Mouse (Mus musculus) liver, embryonic 11.5 days (tissue): Measurements from ENCODE around the gene Slc9a9. TPM values are rescaled to one million over a fixed set of nuclear protein-coding genes. Genes with fewer than 3 reads are reported as not detected.

ENCODE experiments used
- microRNA-seq: library from miRNA; unstranded; fragments of <30 nt; microRNA quantifications from one replicate; pipeline ENCODE4, GENCODE M21; 2017; ENCODE audit warnings: borderline number of aligned reads
- polyA plus RNA-seq: library from polyadenylated mRNA; unstranded; fragments of >200 nt; fragmentation: Nextera tagmentation; extraction: Ambion mirVana; gene quantifications from 2 replicates; pipeline ENCODE4 v1.2.1, GENCODE M21; 2014

Gene Slc9a9
- polyA plus RNA-seq, 1 experiment from 2014 or later = 1.9 TPM

Small RNAs within 50 kb of the gene (microRNA-seq; reads per million reads assigned to microRNA genes)
- gene Mir7656 = not detected

Other genes with a start within 250 kb of the Slc9a9 start
- 18.9 and 19.7 TPM in 2 replicates for gene 1190002N15Rik, start 131.8 kb upstream of the Slc9a9 start, polyA plus RNA-seq